Mouse (Mus musculus): Measurements from ENCODE around the gene Ly6g5b. TPM values are rescaled to one million over a fixed set of nuclear protein-coding genes. Genes with fewer than 3 reads are reported as not detected.

Gene Ly6g5b
- polyA plus RNA-seq, 1 experiment from 2014 or later = 1.1 TPM

DNA sequence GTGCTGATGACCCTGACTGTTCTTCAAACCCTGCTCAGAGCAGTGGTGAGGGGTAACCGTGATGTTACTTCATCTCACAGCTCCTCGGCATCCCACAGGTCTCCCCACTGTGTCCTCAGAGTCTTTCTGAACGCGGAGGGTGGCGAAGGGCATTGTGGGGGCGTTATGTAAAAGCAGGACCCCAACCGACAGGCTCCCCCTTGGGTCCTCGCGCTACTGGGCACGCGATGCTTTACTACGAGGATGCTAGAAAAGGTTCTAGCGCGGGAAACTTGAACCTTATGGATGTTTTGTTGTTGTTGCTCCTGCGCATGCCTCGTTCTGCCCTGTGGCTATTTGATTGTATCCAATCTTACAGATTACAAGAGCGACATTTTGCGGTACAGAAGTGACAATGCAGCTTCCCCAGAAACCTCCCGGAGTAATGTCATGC, 6.7 kb upstream of the Ly6g5b start, which contains the start of gene Csnk2b:
Gene Csnk2b (minus strand): TSS at position 183 of the 433 bp plus-strand sequence.
- H3K4me3 ChIP-seq = peak within 1 kb of the TSS; percentile 90
- H3K9ac ChIP-seq = peak within 1 kb of the TSS; percentile 96
- no peaks in the 10 kb centered on the region for H3K9me3 ChIP-seq
- peak within 1 kb of the TSS; percentile 75 for H3K27ac ChIP-seq
- under 1% methylated on average over 19 of the region's 19 CpGs for WGBS
- peaks cover 27% of the 10 kb centered on the region for H3K4me1 ChIP-seq
- no peaks in the 10 kb centered on the region for H3K27me3 ChIP-seq (replicated peaks)
- no peak for ATAC-seq (ENCODE audit: low FRiP score, low read depth)
- H3K36me3 ChIP-seq = peaks cover 36% of the 10 kb centered on the region
- H3K4me2 ChIP-seq (replicated peaks) = peak within 1 kb of the TSS; percentile 97

DNA sequence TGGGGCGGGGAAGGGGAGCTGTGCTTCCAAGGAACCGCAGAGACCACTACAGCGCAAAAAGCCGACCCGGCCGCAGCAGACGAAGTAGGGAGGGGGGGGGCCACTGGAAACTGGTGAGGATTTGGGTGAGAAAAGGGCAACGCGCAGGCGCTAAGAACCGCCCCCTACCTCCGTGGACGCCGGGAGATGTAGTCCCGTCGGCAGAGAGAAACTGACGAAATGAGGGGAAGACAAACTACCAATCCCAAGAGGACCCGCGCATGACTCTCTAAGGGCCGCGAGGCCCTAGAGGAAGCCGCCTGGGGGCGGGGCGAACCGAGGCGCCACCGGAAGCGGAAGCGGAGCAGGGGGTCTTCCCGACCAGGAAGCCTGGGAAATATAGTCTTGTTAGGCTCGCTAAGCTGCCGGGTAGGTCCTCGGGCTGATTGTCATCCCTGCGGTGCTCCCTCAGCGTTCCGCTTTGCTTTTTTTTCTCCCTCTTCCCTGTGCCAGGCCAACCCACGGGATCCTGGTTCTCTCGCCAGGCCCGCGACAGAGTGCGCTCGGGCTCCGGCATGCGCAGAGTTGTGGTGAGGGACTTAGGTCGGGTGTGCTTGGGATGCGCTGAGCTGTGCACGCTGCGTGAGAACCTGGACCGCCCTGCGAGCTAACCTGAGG, 6.0 kb upstream of the Ly6g5b start, which contains the start of gene Gpank1:
Gene Gpank1 (plus strand): TSS at position 313 of the 657 bp plus-strand sequence.
- Histone ChIP-seq H3K27ac (peak within 1 kb of the TSS; percentile 75), H3K4me1 (peaks cover 21% of the 10 kb centered on the region), H3K9me3 (no peaks in the 10 kb centered on the region), H3K9ac (peak within 1 kb of the TSS; percentile 96), H3K36me3 (peaks cover 40% of the 10 kb centered on the region), H3K4me3 (peak within 1 kb of the TSS; percentile 90), H3K4me2 (replicated peaks) (peak within 1 kb of the TSS; percentile 97), H3K27me3 (replicated peaks) (no peaks in the 10 kb centered on the region)
- under 1% methylated on average over 50 of the region's 50 CpGs for whole genome bisulfite sequencing
- ATAC-seq (ENCODE audit: low FRiP score, low read depth) = peak; percentile 94

DNA sequence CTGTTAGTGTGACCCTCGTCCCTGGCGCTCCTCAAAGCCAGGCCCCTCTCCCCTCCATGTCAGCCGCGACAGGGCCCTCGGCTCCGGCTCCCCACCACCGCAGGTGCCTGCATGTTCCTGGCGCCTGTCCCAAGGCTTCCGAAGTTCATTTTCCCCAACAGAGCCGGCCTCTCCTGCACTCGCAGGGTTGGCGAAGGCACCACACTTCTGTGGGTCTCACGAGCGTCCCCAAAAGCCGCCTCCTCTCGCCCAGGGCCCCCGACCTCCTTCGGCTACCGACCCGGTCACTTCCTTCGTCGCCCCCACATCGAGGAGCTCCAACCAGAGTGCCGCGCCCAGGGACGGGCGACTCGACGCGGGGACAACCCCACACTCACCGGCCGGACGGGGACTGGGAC, 5.5 kb upstream of the Ly6g5b start:
- peak overlapping the region; percentile 90 for H3K4me3 ChIP-seq
- peak overlapping the region; percentile 96 for H3K9ac ChIP-seq
- no peaks in the 10 kb centered on the region for H3K27me3 ChIP-seq (replicated peaks)
- peak overlapping the region; percentile 22; the same call in 1 of the 2 replicates for H3K27ac ChIP-seq
- peaks cover 45% of the 10 kb centered on the region for H3K36me3 ChIP-seq
- under 1% methylated on average over 33 of the region's 33 CpGs for WGBS
- no peaks in the 10 kb centered on the region for H3K9me3 ChIP-seq
- no peak; the same call in 1 of the 2 replicates for ATAC-seq (ENCODE audit: low FRiP score, low read depth)
- peaks cover 16% of the 10 kb centered on the region for H3K4me1 ChIP-seq
- peak overlapping the region; percentile 97 for H3K4me2 ChIP-seq (replicated peaks)

DNA sequence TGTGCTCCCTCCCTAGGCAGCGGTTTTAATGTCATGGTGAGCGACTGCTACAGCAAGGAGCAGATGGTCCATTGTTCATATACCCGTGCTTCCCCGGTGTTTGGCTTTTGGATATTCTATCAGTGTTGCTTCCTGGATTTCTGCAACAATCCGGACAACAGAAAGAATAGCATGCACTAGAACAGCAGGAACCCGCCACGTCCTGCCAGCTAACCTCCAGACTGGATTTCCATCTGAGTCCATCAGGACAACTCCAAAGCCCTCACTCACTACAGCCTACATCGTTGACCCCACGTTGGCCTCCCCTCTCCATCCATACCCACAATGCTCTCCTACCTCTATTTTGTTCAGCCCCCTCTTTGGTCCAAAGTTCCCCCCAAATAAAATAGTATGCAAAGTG, 3.5 kb downstream of the Ly6g5b start:
- no peak overlapping the region for H3K4me2 ChIP-seq (replicated peaks)
- H3K9me3 ChIP-seq = no peaks in the 10 kb centered on the region
- H3K9ac ChIP-seq = no peak overlapping the region
- H3K4me3 ChIP-seq = no peak overlapping the region
- no peaks in the 10 kb centered on the region for H3K27me3 ChIP-seq (replicated peaks)
- no peaks in the 10 kb centered on the region; the same call in 1 of the 2 replicates for H3K4me1 ChIP-seq
- H3K36me3 ChIP-seq = peaks cover 29% of the 10 kb centered on the region
- 76% methylated on average over 9 of the region's 9 CpGs for WGBS
- no peak overlapping the region for H3K27ac ChIP-seq
- ATAC-seq (ENCODE audit: low FRiP score, low read depth) = no peak

DNA sequence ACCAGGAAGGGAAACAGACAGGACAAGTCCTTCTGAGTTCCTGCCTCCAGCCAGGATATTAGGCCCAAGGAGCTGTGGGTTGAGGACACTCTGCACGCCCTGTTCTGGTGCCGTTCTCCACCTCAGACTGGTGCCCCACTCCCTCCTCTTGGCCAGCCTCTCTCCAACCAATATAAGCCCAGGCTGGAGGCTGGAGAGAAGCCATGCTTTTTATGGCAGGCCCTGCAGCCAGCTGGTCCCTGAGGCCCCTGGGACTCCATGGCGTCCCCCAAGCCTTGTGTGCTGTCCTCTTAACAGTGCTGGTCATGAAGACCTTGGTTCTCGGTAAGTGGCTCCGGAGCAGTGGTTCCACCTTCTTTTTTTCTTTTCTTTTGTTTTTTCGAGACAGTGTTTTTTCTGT, 7.1 kb downstream of the Ly6g5b start, which contains the start of gene Ly6g5c:
Gene Ly6g5c (plus strand): TSS at position 183 of the 400 bp plus-strand sequence.
- Histone ChIP-seq H3K9ac (no peak within 1 kb of the TSS), H3K27me3 (replicated peaks) (no peaks in the 10 kb centered on the region), H3K4me2 (replicated peaks) (no peak within 1 kb of the TSS), H3K9me3 (no peaks in the 10 kb centered on the region), H3K4me1 (no peaks in the 10 kb centered on the region; the same call in 1 of the 2 replicates), H3K36me3 (peaks cover 7% of the 10 kb centered on the region), H3K4me3 (no peak within 1 kb of the TSS), H3K27ac (no peak within 1 kb of the TSS)
- ATAC-seq (ENCODE audit: low FRiP score, low read depth) = no peak
- 80% methylated on average over 6 of the region's 6 CpGs for WGBS

DNA sequence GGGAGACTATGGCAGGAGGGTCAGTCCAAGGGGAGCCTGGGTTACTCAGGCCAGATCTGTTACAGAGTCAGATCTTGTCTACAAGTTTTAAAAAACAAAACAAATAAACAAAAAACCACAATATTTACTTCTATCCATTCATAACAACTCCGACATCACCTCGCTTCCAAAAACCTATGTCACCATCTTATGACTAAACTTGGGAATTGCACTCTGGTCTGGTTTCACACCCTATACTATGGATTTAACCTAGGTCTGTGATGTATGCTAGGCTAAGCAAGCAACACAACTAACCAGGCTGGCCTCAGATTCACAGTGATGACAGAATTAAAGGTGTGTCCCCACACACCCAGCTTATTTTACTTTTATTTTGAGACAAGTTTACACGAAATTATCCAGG, 8.7 kb downstream of the Ly6g5b start:
- Histone ChIP-seq H3K4me3 (no peak overlapping the region), H3K4me2 (replicated peaks) (no peak overlapping the region)

DNA sequence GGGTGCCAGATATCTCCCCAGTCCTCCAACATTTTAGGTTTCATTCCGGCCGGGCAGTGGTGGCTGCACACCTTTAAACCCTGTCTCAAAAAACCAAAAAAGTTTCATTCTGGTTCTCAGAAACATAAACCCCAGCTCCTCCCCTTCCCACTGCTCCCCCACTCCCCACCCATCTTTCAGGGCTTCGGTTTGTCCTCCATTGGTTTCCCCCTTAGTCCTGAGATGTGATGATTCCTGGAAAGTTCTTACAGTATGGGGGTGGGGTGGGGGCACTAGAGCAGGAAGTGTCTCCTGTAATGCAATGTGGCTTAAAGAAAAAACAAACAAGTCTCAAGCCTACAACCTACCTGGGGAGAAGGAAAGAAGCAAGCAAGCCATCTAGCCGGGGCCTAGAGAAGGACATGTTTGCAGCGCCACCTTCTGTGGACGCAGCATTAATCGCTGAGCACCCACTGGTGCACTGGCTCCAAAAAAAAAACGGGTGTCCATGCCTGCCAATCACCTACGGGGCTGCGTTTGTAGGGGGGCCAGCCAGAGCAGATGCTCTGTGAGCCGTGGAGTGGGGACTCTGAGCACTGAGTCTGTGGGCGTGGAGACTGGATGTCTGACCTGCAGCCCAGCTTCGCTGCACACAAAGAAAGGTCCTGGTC, 9.4 kb downstream of the Ly6g5b start:
- H3K9me3 ChIP-seq = no peaks in the 10 kb centered on the region
- peaks cover 30% of the 10 kb centered on the region for H3K36me3 ChIP-seq
- H3K27ac ChIP-seq = no peak overlapping the region
- H3K4me2 ChIP-seq (replicated peaks) = no peak overlapping the region; the same call in 1 of the 2 replicates
- no peak for ATAC-seq (ENCODE audit: low FRiP score, low read depth)
- peak overlapping the region; percentile 13; the same call in 1 of the 2 replicates for H3K9ac ChIP-seq
- 28% methylated on average over 13 of the region's 13 CpGs for WGBS
- no peaks in the 10 kb centered on the region for H3K4me1 ChIP-seq
- no peaks in the 10 kb centered on the region for H3K27me3 ChIP-seq (replicated peaks)
- H3K4me3 ChIP-seq = no peak overlapping the region

More for the DNA sequence above, 8.7 kb downstream of the Ly6g5b start:
- H3K27me3 ChIP-seq (replicated peaks) = no peaks in the 10 kb centered on the region
- H3K9me3 ChIP-seq = no peaks in the 10 kb centered on the region
- peak overlapping the region; percentile 13; the same call in 1 of the 2 replicates for H3K9ac ChIP-seq
- WGBS = 79% methylated on average over 3 of the region's 3 CpGs
- H3K36me3 ChIP-seq = peaks cover 23% of the 10 kb centered on the region
- no peak for ATAC-seq (ENCODE audit: low FRiP score, low read depth)
- no peak overlapping the region for H3K27ac ChIP-seq
- no peaks in the 10 kb centered on the region for H3K4me1 ChIP-seq

DNA sequence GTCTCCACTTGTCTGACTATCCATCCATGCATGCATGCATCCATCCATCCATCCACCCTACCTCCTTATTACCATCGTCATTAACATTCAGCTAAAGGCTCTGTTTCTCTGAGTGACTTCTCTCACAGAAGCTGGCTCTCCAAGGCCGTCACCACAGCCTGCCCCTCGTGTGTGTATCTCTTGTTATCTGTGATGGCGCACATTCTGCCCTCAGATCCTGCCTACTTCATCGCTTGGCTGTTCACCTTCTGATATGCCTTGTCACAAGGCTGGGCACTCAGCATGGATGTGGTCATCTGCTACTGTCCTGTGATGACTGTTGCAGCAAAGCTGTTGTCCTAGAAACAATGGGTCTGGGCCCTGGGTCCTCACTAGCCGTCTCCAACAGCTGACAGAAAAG, 10.5 kb downstream of the Ly6g5b start:
- Histone ChIP-seq H3K9ac (0 out of 2 replicates have a peak overlapping the region, but pooled peaks have one; percentile 21), H3K27ac (no peak overlapping the region)

DNA sequence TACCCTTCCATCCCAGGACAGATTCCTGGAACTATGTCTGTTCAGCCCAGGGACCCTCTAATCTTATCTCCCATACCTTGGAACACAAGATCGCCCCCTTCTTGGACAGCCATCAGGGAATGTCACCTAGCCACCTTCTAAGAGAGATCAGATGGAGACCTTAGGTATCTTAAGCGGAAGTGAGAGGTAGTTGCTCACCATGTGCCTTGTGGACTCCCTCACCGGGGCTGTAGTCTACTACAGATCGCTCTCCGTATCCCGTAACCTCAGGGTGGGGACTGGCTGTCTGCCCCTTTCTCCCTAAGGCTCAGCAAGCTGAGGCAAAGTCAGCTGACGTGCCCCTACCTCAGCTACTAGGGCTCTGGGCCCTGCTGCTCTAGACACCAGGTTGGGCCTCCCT, 11.1 kb downstream of the Ly6g5b start:
- 88% methylated on average over 7 of the region's 7 CpGs for WGBS
- no peaks in the 10 kb centered on the region for H3K27me3 ChIP-seq (replicated peaks)
- no peak for ATAC-seq (ENCODE audit: low FRiP score, low read depth)
- no peaks in the 10 kb centered on the region for H3K9me3 ChIP-seq
- H3K4me3 ChIP-seq = no peak overlapping the region
- no peak overlapping the region for H3K4me2 ChIP-seq (replicated peaks)
- no peaks in the 10 kb centered on the region for H3K4me1 ChIP-seq
- no peak overlapping the region for H3K9ac ChIP-seq
- no peak overlapping the region for H3K27ac ChIP-seq
- H3K36me3 ChIP-seq = peaks cover 47% of the 10 kb centered on the region

More for the DNA sequence above, 10.5 kb downstream of the Ly6g5b start:
- WGBS = 78% methylated on average over 6 of the region's 6 CpGs
- no peak overlapping the region for H3K4me2 ChIP-seq (replicated peaks)
- no peak for ATAC-seq (ENCODE audit: low FRiP score, low read depth)
- no peaks in the 10 kb centered on the region for H3K9me3 ChIP-seq
- H3K27me3 ChIP-seq (replicated peaks) = no peaks in the 10 kb centered on the region
- H3K4me3 ChIP-seq = no peak overlapping the region
- no peaks in the 10 kb centered on the region for H3K4me1 ChIP-seq
- H3K36me3 ChIP-seq = peaks cover 41% of the 10 kb centered on the region

DNA sequence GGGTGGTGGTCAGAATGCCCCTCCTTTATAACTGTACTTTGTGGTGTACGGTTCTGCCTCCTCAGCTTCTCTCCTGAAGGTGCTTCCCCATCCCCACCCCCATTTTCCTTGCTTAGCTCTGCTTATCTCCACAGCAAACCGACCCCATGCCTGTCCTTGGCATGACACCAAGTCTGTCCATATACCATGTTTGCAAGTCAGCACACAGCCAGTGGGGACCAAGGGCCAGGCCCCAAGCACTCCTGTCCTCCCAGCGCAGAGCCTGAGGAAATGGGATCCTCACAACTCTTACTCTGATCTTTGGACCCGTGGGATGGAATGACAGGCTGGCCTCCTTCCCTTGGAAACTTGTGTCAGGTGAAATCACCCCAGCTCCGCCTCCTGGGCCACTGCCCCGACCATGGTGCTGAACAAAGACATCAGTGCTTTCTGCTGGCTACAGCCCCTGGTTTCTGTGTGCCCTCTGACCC, 12.0 kb downstream of the Ly6g5b start:
- H3K27me3 ChIP-seq (replicated peaks) = no peaks in the 10 kb centered on the region
- no peak overlapping the region for H3K4me3 ChIP-seq
- no peak for ATAC-seq (ENCODE audit: low FRiP score, low read depth)
- no peak overlapping the region for H3K4me2 ChIP-seq (replicated peaks)
- 75% methylated on average over 6 of the region's 6 CpGs for WGBS
- H3K9ac ChIP-seq = no peak overlapping the region
- H3K4me1 ChIP-seq = no peaks in the 10 kb centered on the region
- H3K27ac ChIP-seq = no peak overlapping the region
- H3K36me3 ChIP-seq = peaks cover 56% of the 10 kb centered on the region
- no peaks in the 10 kb centered on the region for H3K9me3 ChIP-seq

DNA sequence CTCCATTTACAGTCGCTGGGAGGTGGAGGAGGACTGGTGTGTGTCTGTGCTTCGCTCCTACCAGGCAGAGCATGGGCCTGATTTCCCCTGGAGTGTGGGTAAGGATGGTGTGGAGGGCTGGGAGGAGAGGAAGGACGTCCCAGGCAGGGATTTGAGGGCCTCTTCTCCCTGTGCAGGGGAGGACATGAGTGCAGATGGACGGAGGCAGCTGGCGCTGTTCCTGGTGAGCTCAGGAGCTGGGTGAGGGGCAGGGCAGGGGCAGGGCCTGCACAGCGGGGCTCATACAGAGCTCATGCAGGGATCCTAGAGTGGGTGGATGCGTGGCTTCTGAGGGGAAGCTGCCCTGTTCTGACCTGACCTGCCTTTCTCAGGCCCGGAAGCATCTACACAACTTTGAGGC, 12.9 kb downstream of the Ly6g5b start:
- no peaks in the 10 kb centered on the region for H3K4me1 ChIP-seq
- 80% methylated on average over 8 of the region's 8 CpGs for WGBS
- no peaks in the 10 kb centered on the region for H3K9me3 ChIP-seq
- no peak overlapping the region for H3K9ac ChIP-seq
- H3K4me2 ChIP-seq (replicated peaks) = no peak overlapping the region
- H3K36me3 ChIP-seq = peaks cover 61% of the 10 kb centered on the region
- no peaks in the 10 kb centered on the region for H3K27me3 ChIP-seq (replicated peaks)
- no peak overlapping the region for H3K27ac ChIP-seq
- H3K4me3 ChIP-seq = peak overlapping the region; percentile 5; the same call in 1 of the 2 replicates
- no peak for ATAC-seq (ENCODE audit: low FRiP score, low read depth)

DNA sequence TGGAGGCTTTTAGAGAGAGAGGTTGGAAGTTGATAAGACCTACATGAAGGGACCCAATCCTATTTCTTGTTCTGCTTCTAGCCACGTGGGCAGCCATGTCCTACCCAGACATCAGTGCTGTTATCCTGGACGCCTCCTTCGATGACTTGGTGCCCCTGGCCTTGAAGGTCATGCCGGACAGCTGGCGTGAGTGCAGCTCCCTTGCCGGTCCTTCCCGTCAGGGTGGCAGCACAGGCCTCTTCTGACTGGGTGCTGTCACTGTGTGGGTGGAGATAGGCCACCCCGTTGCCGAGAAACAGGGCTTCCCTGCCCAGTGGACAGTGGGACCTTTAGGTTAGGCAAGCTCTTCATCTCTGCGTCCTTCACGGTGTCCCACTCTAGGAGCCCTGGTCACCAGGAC, 14.1 kb downstream of the Ly6g5b start:
- ATAC-seq (ENCODE audit: low FRiP score, low read depth) = no peak
- H3K36me3 ChIP-seq = peaks cover 72% of the 10 kb centered on the region

More for the DNA sequence above, 14.1 kb downstream of the Ly6g5b start:
- Histone ChIP-seq H3K4me2 (replicated peaks) (no peak overlapping the region), H3K4me3 (no peak overlapping the region), H3K9me3 (no peaks in the 10 kb centered on the region), H3K4me1 (no peaks in the 10 kb centered on the region), H3K27me3 (replicated peaks) (no peaks in the 10 kb centered on the region), H3K27ac (no peak overlapping the region), H3K9ac (no peak overlapping the region)
- 92% methylated on average over 11 of the region's 11 CpGs for WGBS
